Mouse (Mus musculus): ENCODE results near the gene Zic1.

DNA sequence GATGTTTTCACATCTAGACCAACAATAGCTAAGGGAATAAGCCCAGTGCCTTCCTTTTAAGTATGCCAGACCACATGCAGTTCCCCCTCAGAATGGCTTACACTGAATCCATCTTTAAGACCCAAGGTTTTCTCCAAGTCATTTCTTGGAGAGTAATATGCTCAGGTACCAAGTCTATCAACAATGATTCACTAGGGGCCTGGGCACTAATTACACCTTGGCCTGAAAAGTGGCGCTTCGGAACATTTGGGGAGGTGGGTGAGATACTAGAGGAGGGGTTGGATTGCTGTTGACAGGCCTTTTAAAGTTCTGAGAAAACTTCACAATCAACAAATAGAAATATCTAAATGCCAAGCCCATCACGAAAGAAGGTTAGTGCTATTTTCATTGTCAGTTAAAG is 8.3 kb downstream of the Zic1 start:
- no peak for TF ChIP-seq CTCF (IDR thresholded peaks at IDR 0.05; ENCODE audit: borderline replicate concordance, control insufficient read depth, extremely low read depth, insufficient read depth, low read length, poor library complexity)
- no peak for TF ChIP-seq POLR2A (IDR thresholded peaks at IDR 0.05; ENCODE audit: control insufficient read depth, extremely low read depth, insufficient read depth, low read length, poor library complexity)
